Mouse (Mus musculus) cerebellum, adult 2 months (tissue): ENCODE measurements around the gene Zcchc7.

ENCODE experiments used
- CTCF ChIP-seq: fragments of 200-500 bp; IDR thresholded peaks from 2 replicates; pipeline ENCODE4 v1.5.1; 2011; ENCODE audit warnings: low read depth, mild to moderate bottlenecking, control low read depth, low read length, moderate library complexity, borderline replicate concordance; ENCODE audit not compliant: insufficient read depth
- POLR2A ChIP-seq: fragments of 200-500 bp; IDR thresholded peaks from 2 replicates; pipeline ENCODE4 v1.6.1; 2011; ENCODE audit warnings: low read length, control low read depth, borderline replicate concordance; ENCODE audit not compliant: insufficient read depth

DNA sequence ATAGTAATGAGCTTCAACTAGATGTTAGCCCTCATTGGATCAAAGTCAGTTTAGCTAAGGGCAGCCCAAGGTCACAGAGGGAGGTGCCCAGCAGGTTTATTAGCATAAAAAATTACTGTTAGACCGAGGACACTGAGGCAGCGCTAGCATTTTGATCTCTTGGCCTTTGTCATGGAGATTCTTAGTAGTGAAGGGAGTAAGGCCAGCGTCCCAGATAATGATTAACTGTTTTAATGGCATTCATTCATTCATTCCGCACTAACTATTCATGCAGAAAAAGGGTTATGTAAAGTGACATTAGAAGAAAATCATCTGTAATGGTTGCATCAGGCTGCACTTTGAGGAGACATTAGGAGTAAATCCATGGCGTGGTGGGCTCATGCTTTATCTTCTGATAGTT, 165.2 kb downstream of the Zcchc7 start:
- TF ChIP-seq CTCF (no peak), POLR2A (no peak)
